In the genomic region with DNA sequence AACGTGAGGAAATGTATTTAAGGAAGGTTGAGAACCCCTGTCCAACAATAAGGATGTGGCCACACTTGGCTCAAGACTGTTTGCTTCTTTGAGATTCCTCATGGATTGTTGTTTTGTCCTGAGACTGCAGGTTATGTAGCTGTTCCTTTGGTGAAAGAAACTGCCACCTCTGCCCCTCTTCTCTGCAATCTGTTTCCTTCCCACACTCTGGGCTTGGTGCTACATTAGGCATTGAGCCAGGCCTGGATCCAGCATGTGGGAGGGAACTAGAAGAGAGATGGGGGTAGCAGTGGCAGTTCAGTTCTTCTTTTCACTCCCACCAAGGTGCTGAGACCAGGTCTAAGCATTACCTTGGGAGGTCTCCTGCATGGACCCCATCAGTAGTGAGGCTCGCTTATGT, we compare ENCODE assay signal across 24 mouse cellular contexts. TPM values are rescaled to one million over a fixed set of nuclear protein-coding genes. Genes with fewer than 3 reads are reported as not detected.
DNase-seq lines count a peak whose midpoint lies in the region; ATAC-seq and TF ChIP-seq lines count a peak whose summit lies in the region.
"Had no signal": no experiment of that assay in that cellular context is flagged by ENCODE, and none has a peak within 500 bp of the region (broad histone marks: within the 10 kb centered on the region; RNA-seq: fewer than 3 reads in every experiment).

No protein-coding gene starts in this region.

- H3K4me2 ChIP-seq in heart, embryonic 13.5 days = no peak overlapping the region
- no peak overlapping the region for H3K4me2 ChIP-seq in intestine, postnatal 0 days (replicated peaks; ENCODE audit: low read depth)
- H3K4me2 ChIP-seq: hindbrain, embryonic 12.5 days; limb, embryonic 15.5 days; liver, embryonic 15.5 days; neural tube, embryonic 13.5 days had no signal

- no peaks in the 10 kb centered on the region for H3K4me1 ChIP-seq in heart, embryonic 13.5 days
- no peaks in the 10 kb centered on the region for H3K4me1 ChIP-seq in intestine, postnatal 0 days (replicated peaks; ENCODE audit: control insufficient read depth, insufficient read depth, low read length)
- H3K4me1 ChIP-seq: hindbrain, embryonic 12.5 days; limb, embryonic 15.5 days; liver, embryonic 15.5 days; neural tube, embryonic 13.5 days had no signal

- H3K27ac ChIP-seq in heart, embryonic 13.5 days (replicated peaks) = no peak overlapping the region
- H3K27ac ChIP-seq in intestine, postnatal 0 days (ENCODE audit: low read depth, low read length) = no peak overlapping the region
- H3K27ac ChIP-seq: hindbrain, embryonic 12.5 days; limb, embryonic 15.5 days; liver, embryonic 15.5 days; neural tube, embryonic 13.5 days had no signal

- TF ChIP-seq CTCF in intestine, postnatal 0 days (IDR thresholded peaks at IDR 0.05; ENCODE audit: low read depth) = no peak

- no peak overlapping the region for H3K4me3 ChIP-seq in heart, embryonic 13.5 days
- no peak overlapping the region for H3K4me3 ChIP-seq in intestine, postnatal 0 days (ENCODE audit: low read depth, low read length)
- H3K4me3 ChIP-seq: hindbrain, embryonic 12.5 days; limb, embryonic 15.5 days; liver, embryonic 15.5 days; neural tube, embryonic 13.5 days had no signal

- H3K27me3 ChIP-seq in heart, embryonic 13.5 days (replicated peaks) = no peaks in the 10 kb centered on the region
- H3K27me3 ChIP-seq in intestine, postnatal 0 days (replicated peaks; ENCODE audit: control insufficient read depth, insufficient read depth, low read length) = no peaks in the 10 kb centered on the region
- H3K27me3 ChIP-seq: hindbrain, embryonic 12.5 days; limb, embryonic 15.5 days; liver, embryonic 15.5 days; neural tube, embryonic 13.5 days had no signal

- H3K9ac ChIP-seq in heart, embryonic 13.5 days = peak overlapping the region; percentile 47; the same call in 1 of the 2 replicates
- no peak overlapping the region for H3K9ac ChIP-seq in intestine, postnatal 0 days (ENCODE audit: low read depth, low read length)
- H3K9ac ChIP-seq: hindbrain, embryonic 12.5 days; limb, embryonic 15.5 days; liver, embryonic 15.5 days; neural tube, embryonic 13.5 days had no signal

- H3K9me3 ChIP-seq in heart, embryonic 13.5 days = no peaks in the 10 kb centered on the region
- no peaks in the 10 kb centered on the region for H3K9me3 ChIP-seq in intestine, postnatal 0 days (ENCODE audit: control insufficient read depth)
- H3K9me3 ChIP-seq: hindbrain, embryonic 12.5 days; limb, embryonic 15.5 days; liver, embryonic 15.5 days; neural tube, embryonic 13.5 days had no signal

- no peak for ATAC-seq in heart, embryonic 13.5 days (ENCODE audit: extremely low read depth, insufficient number of reproducible peaks, low FRiP score, low TSS enrichment)
- peak; percentile 58 for ATAC-seq in frontal cortex, adult (ENCODE audit: low TSS enrichment)
- ATAC-seq in intestine, postnatal 0 days = no peak
- ATAC-seq in granulocyte monocyte progenitor cell, adult 5-6 weeks (replicated peaks; ENCODE audit: poor library complexity, severe bottlenecking) = no peak
- ATAC-seq: CD4-positive, CD25-positive, alpha-beta regulatory T cell, adult 4 months; inflammation-experienced regulatory T-cells, adult 6 months; Patski had no signal

- 67% methylated on average over 2 of the region's 2 CpGs for WGBS in heart, embryonic 13.5 days
- WGBS in intestine, postnatal 0 days = 74% methylated on average over 2 of the region's 2 CpGs

- intact Hi-C loops in heart, postnatal 25 days (cut with DNase I) = no loop called here

- no peaks in the 10 kb centered on the region for H3K36me3 ChIP-seq in heart, embryonic 13.5 days
- H3K36me3 ChIP-seq in intestine, postnatal 0 days (ENCODE audit: control insufficient read depth, insufficient read depth) = no peaks in the 10 kb centered on the region
- H3K36me3 ChIP-seq: hindbrain, embryonic 12.5 days; limb, embryonic 15.5 days; liver, embryonic 15.5 days; neural tube, embryonic 13.5 days had no signal

- DNase-seq in heart, postnatal 25 days (ENCODE audit: low spot score) = no peak
- peak; percentile 15 to 31 for DNase-seq in layer of hippocampus, postnatal 25 days (ENCODE audit: extremely low spot score in 1 of 2, low spot score in 1 of 2)
- DNase-seq in right cerebral cortex, postnatal 14 days = peak; percentile 71
- no peak for DNase-seq in cerebellum, postnatal 14 days
- DNase-seq: adrenal gland, postnatal 10 days; cerebellum, adult 18-20 months; cerebellum, postnatal 36 days; gastrocnemius, postnatal 25 days; heart, postnatal 10 days; kidney, adult 9 months; kidney, postnatal 25 days; midbrain, embryonic 14.5 days; thymus, postnatal 4 days had no signal

RNA-seq across cellular contexts. Expression of a gene that starts 23.9 kb away (rescaled TPM):
- polyA plus RNA-seq in heart, embryonic 13.5 days (2015; fragmentation: Nextera tagmentation; extraction: Ambion mirVana) = 34.4 and 40.0 TPM in 2 replicates
- 10 to 100 TPM; 35.2 to 40.9 TPM for total RNA-seq in heart, postnatal 25 days (2021)
- total RNA-seq in layer of hippocampus, postnatal 25 days (2021) = 100 to 1,000 TPM; 145 to 156 TPM
- polyA plus RNA-seq in intestine, postnatal 0 days (2015; fragmentation: Nextera tagmentation; extraction: Ambion mirVana) = 1.4 and 1.7 TPM in 2 replicates
- 1.1 TPM in 1 of 2 replicates, not detected in the other for total RNA-seq in granulocyte monocyte progenitor cell, adult 5-6 weeks (2014; fragmentation: Nextera tagmentation)
- 0.43 TPM in 1 of 2 replicates, not detected in the other for total RNA-seq in granulocyte monocyte progenitor cell, adult 5-6 weeks (2017)

RNA-seq across cellular contexts. Expression of a gene that starts 30.2 kb away (rescaled TPM):
- polyA plus RNA-seq in heart, embryonic 13.5 days (2015; fragmentation: Nextera tagmentation; extraction: Ambion mirVana) = 8.2 and 8.4 TPM in 2 replicates
- 1 to 10 TPM; 4.9 to 5.5 TPM for total RNA-seq in heart, postnatal 25 days (2021)
- total RNA-seq in layer of hippocampus, postnatal 25 days (2021) = 1 to 10 TPM; 4.4 to 5.0 TPM
- 1.2 and 1.6 TPM in 2 replicates for polyA plus RNA-seq in intestine, postnatal 0 days (2015; fragmentation: Nextera tagmentation; extraction: Ambion mirVana)
- 15.2 and 21.9 TPM in 2 replicates for total RNA-seq in granulocyte monocyte progenitor cell, adult 5-6 weeks (2014; fragmentation: Nextera tagmentation)
- total RNA-seq in granulocyte monocyte progenitor cell, adult 5-6 weeks (2017) = 12.7 and 14.9 TPM in 2 replicates

Comparison
In these comparisons a context has a peak if more than half of its experiments do, and no peak if none do; other contexts are left out.
1. DNase-seq: peak in layer of hippocampus, postnatal 25 days (2 of 2) and right cerebral cortex, postnatal 14 days (single experiment); none in heart, postnatal 25 days (single experiment) and cerebellum, postnatal 14 days (0 of 2).
2. RNA of a gene that starts 23.9 kb away (total RNA-seq): 145 to 156 TPM in layer of hippocampus, postnatal 25 days and 35.2 to 40.9 TPM in heart, postnatal 25 days; 0.43 to 1.1 TPM in granulocyte monocyte progenitor cell, adult 5-6 weeks; every median in the first group is over 10 times any median in the second.